In the genomic region with DNA sequence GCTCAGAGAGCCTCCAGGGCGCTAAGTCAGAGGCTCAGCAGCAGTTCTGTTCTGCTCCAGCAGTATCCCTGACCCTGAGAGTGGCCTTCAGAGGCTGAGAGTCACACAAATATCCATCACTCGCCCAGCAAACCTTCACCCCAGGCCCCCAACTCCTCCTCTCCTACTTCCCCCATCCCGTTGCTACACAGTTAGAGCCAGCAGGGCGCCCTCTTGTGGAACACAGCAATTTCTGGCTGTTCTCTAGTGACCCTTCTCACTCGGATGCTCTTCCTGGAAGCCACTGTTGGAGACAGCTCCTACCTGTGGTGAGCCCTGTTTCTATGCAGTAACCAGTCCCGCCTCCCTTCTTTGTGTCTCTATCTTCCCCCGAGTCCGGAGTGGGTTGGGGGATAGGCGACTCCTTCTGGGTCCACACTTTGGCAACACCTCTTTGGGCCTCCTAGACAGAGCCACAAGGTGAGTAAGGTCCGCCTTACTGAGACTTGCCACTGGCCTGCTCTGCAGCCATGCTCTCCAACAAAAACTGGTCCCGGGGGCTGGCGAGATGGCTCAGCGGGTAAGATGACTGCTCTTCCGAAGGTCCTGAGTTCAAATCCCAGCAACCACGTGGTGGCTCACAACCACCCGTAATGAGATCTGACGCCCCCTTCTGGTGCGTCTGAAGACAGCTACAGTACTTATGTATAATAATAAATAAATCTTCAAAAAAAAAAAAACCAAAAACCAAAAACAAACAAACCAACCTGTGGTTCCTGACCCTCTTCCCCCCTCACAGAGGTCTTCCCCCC, we compare ENCODE assay signal across 8 mouse cellular contexts. TPM values are rescaled to one million over a fixed set of nuclear protein-coding genes. Genes with fewer than 3 reads are reported as not detected.
DNase-seq lines count a peak whose midpoint lies in the region; ATAC-seq and TF ChIP-seq lines count a peak whose summit lies in the region.

No protein-coding gene starts in this region.

- H3K27ac ChIP-seq in heart, embryonic 13.5 days (replicated peaks) = peak overlapping the region; percentile 100
- H3K27ac ChIP-seq in kidney, postnatal 0 days = peak overlapping the region; percentile 97; the same call in 1 of the 2 replicates
- H3K27ac ChIP-seq in liver, embryonic 15.5 days (replicated peaks) = peak overlapping the region; percentile 88
- H3K27ac ChIP-seq in neural tube, embryonic 11.5 days (ENCODE audit: low read depth, low read length) = peak overlapping the region; percentile 47
- peak overlapping the region; percentile 18 for H3K27ac ChIP-seq in testis, adult 2 months (ENCODE audit: control insufficient read depth, insufficient read depth, low read depth, low read length)

- TF ChIP-seq POLR2A in testis, adult 2 months (IDR thresholded peaks at IDR 0.05; ENCODE audit: control insufficient read depth, low read depth, low read length) = no peak

- peaks cover 22% of the 10 kb centered on the region for H3K36me3 ChIP-seq in heart, embryonic 13.5 days
- 0 out of 2 replicates have a peak, but pooled peaks cover 8% of the 10 kb centered on the region for H3K36me3 ChIP-seq in kidney, postnatal 0 days (ENCODE audit: insufficient read depth, low read length)
- H3K36me3 ChIP-seq in liver, embryonic 15.5 days (replicated peaks) = 0 out of 2 replicates have a peak, but pooled peaks cover 9% of the 10 kb centered on the region
- H3K36me3 ChIP-seq in neural tube, embryonic 11.5 days (ENCODE audit: control insufficient read depth, insufficient read depth, low read length) = peaks cover 7% of the 10 kb centered on the region
- no peaks in the 10 kb centered on the region for H3K36me3 ChIP-seq in testis, adult 2 months (ENCODE audit: control insufficient read depth, insufficient read depth, low read length)

- peak; percentile 91 for TF ChIP-seq CTCF in kidney, postnatal 0 days (IDR thresholded peaks at IDR 0.05; ENCODE audit: low read depth)
- TF ChIP-seq CTCF in testis, adult 2 months (IDR thresholded peaks at IDR 0.05; ENCODE audit: control insufficient read depth, insufficient read depth, insufficient replicate concordance, low read depth, low read length) = peak; percentile 69; the same call in 1 of the 2 replicates

- DNase-seq in brain, adult 2 months (ENCODE audit: low read depth, low spot score) = peak; percentile 92
- peak; percentile 95 for DNase-seq in kidney, postnatal 0 days (ENCODE audit: low spot score)
- DNase-seq in neural tube, embryonic 11.5 days (ENCODE audit: low spot score) = peak; percentile 87

- H3K4me3 ChIP-seq in heart, embryonic 13.5 days = peak overlapping the region; percentile 99
- H3K4me3 ChIP-seq in kidney, postnatal 0 days (replicated peaks; ENCODE audit: low read depth, low read length) = 0 out of 2 replicates have a peak overlapping the region, but pooled peaks have one; percentile 96
- peak overlapping the region; percentile 83 for H3K4me3 ChIP-seq in liver, embryonic 15.5 days (replicated peaks)
- peak overlapping the region; percentile 97 for H3K4me3 ChIP-seq in neural tube, embryonic 11.5 days (ENCODE audit: low read depth, low read length)
- H3K4me3 ChIP-seq in testis, adult 2 months (ENCODE audit: control insufficient read depth, low read depth, low read length) = peak overlapping the region; percentile 78

- H3K4me2 ChIP-seq in heart, embryonic 13.5 days = peak overlapping the region; percentile 94
- peak overlapping the region; percentile 79 for H3K4me2 ChIP-seq in kidney, postnatal 0 days (ENCODE audit: low read length)
- peak overlapping the region; percentile 96 for H3K4me2 ChIP-seq in liver, embryonic 15.5 days
- H3K4me2 ChIP-seq in neural tube, embryonic 11.5 days (ENCODE audit: low read depth) = peak overlapping the region; percentile 96

- 15% methylated on average over 18 of the region's 18 CpGs for WGBS in heart, embryonic 13.5 days
- WGBS in kidney, postnatal 0 days = 18% methylated on average over 18 of the region's 18 CpGs
- WGBS in liver, embryonic 15.5 days (ENCODE audit: insufficient replicate concordance) = 14% methylated on average over 18 of the region's 18 CpGs
- 16% methylated on average over 18 of the region's 18 CpGs for WGBS in neural tube, embryonic 11.5 days

- H3K9me3 ChIP-seq in heart, embryonic 13.5 days = no peaks in the 10 kb centered on the region
- H3K9me3 ChIP-seq in kidney, postnatal 0 days (replicated peaks; ENCODE audit: low read length) = no peaks in the 10 kb centered on the region
- no peaks in the 10 kb centered on the region for H3K9me3 ChIP-seq in liver, embryonic 15.5 days (replicated peaks)
- no peaks in the 10 kb centered on the region for H3K9me3 ChIP-seq in neural tube, embryonic 11.5 days (ENCODE audit: control insufficient read depth, low read length)

- peaks cover 66% of the 10 kb centered on the region for H3K4me1 ChIP-seq in heart, embryonic 13.5 days
- H3K4me1 ChIP-seq in kidney, postnatal 0 days (replicated peaks; ENCODE audit: insufficient read depth, low read length) = peaks cover 43% of the 10 kb centered on the region
- peaks cover 67% of the 10 kb centered on the region for H3K4me1 ChIP-seq in liver, embryonic 15.5 days (replicated peaks)
- H3K4me1 ChIP-seq in neural tube, embryonic 11.5 days (ENCODE audit: control insufficient read depth, insufficient read depth, low read length) = peaks cover 34% of the 10 kb centered on the region
- peaks cover 43% of the 10 kb centered on the region for H3K4me1 ChIP-seq in testis, adult 2 months (ENCODE audit: control insufficient read depth, insufficient read depth, low read length)

- ATAC-seq in CD4-positive, CD25-positive, alpha-beta regulatory T cell, adult 4 months = peak; percentile 70
- peak; percentile 59 for ATAC-seq in erythroblast, adult 5-6 weeks (replicated peaks; ENCODE audit: low FRiP score, poor library complexity, severe bottlenecking)
- no peak for ATAC-seq in heart, embryonic 13.5 days (ENCODE audit: extremely low read depth, insufficient number of reproducible peaks, low FRiP score, low TSS enrichment)
- ATAC-seq in kidney, postnatal 0 days (replicated peaks; ENCODE audit: low FRiP score, low read depth) = peak; percentile 34
- peak; percentile 27; the same call in 1 of the 2 replicates for ATAC-seq in liver, embryonic 15.5 days (ENCODE audit: insufficient read depth)
- peak; percentile 8; the same call in 1 of the 2 replicates for ATAC-seq in neural tube, embryonic 11.5 days (ENCODE audit: insufficient read depth, low FRiP score, low TSS enrichment)

- peak overlapping the region; percentile 100 for H3K9ac ChIP-seq in heart, embryonic 13.5 days
- no peak overlapping the region for H3K9ac ChIP-seq in kidney, postnatal 0 days (ENCODE audit: low read depth, low read length)
- peak overlapping the region; percentile 83 for H3K9ac ChIP-seq in liver, embryonic 15.5 days
- peak overlapping the region; percentile 99 for H3K9ac ChIP-seq in neural tube, embryonic 11.5 days (ENCODE audit: low read length)

- peaks cover 21% of the 10 kb centered on the region for H3K27me3 ChIP-seq in heart, embryonic 13.5 days (replicated peaks)
- H3K27me3 ChIP-seq in kidney, postnatal 0 days (ENCODE audit: insufficient read depth, low read length) = 0 out of 2 replicates have a peak, but pooled peaks cover 7% of the 10 kb centered on the region
- H3K27me3 ChIP-seq in liver, embryonic 15.5 days = peaks cover 53% of the 10 kb centered on the region
- peaks cover 15% of the 10 kb centered on the region for H3K27me3 ChIP-seq in neural tube, embryonic 11.5 days (ENCODE audit: control insufficient read depth, insufficient read depth, low read length)
- no peaks in the 10 kb centered on the region for H3K27me3 ChIP-seq in testis, adult 2 months (ENCODE audit: control insufficient read depth, insufficient read depth, low read length)

RNA-seq across cellular contexts. Expression of gene Akt1, which starts 0.8 kb away (rescaled TPM):
- polyA plus RNA-seq in CD4-positive, CD25-positive, alpha-beta regulatory T cell, adult 4 months (2017; shearing (Covaris generic)) = 10 to 100 TPM; 14.6 to 18.4 TPM
- total RNA-seq in erythroblast, adult 5-6 weeks (2015; ENCODE audit: low replicate concordance) = 20.9 and 30.7 TPM in 2 replicates
- 25.1 and 26.3 TPM in 2 replicates for total RNA-seq in erythroblast, adult 5-6 weeks (2017; ENCODE audit: low replicate concordance)
- 59.2 and 66.6 TPM in 2 replicates for polyA plus RNA-seq in heart, embryonic 13.5 days (2015; fragmentation: Nextera tagmentation; extraction: Ambion mirVana)
- 72.5 and 114 TPM in 2 replicates for polyA plus RNA-seq in kidney, postnatal 0 days (2015; fragmentation: Nextera tagmentation; extraction: Ambion mirVana)
- polyA plus RNA-seq in liver, embryonic 15.5 days (2015; fragmentation: Nextera tagmentation; extraction: Ambion mirVana) = 28.4 and 36.9 TPM in 2 replicates
- polyA plus RNA-seq in neural tube, embryonic 11.5 days (2014; fragmentation: Nextera tagmentation; extraction: Ambion mirVana) = 124 and 126 TPM in 2 replicates
- polyA plus RNA-seq in testis, adult 2 months (2012; rRNA removed) = 28.3 and 29.1 TPM in 2 replicates

RNA-seq across cellular contexts. Expression of gene Zbtb42, which starts 3.2 kb away (rescaled TPM):
- polyA plus RNA-seq in CD4-positive, CD25-positive, alpha-beta regulatory T cell, adult 4 months (2017; shearing (Covaris generic)) = 1 to 10 TPM; 2.8 to 2.9 TPM
- total RNA-seq in erythroblast, adult 5-6 weeks (2015; ENCODE audit: low replicate concordance) = 2.3 TPM in 1 of 2 replicates, not detected in the other
- 0.42 and 1.2 TPM in 2 replicates for total RNA-seq in erythroblast, adult 5-6 weeks (2017; ENCODE audit: low replicate concordance)
- polyA plus RNA-seq in heart, embryonic 13.5 days (2015; fragmentation: Nextera tagmentation; extraction: Ambion mirVana) = 5.8 and 6.2 TPM in 2 replicates
- 5.9 and 6.7 TPM in 2 replicates for polyA plus RNA-seq in kidney, postnatal 0 days (2015; fragmentation: Nextera tagmentation; extraction: Ambion mirVana)
- polyA plus RNA-seq in liver, embryonic 15.5 days (2015; fragmentation: Nextera tagmentation; extraction: Ambion mirVana) = 1.0 and 1.2 TPM in 2 replicates
- polyA plus RNA-seq in neural tube, embryonic 11.5 days (2014; fragmentation: Nextera tagmentation; extraction: Ambion mirVana) = 4.4 and 6.7 TPM in 2 replicates
- polyA plus RNA-seq in testis, adult 2 months (2012; rRNA removed) = 49.9 and 55.5 TPM in 2 replicates

RNA-seq across cellular contexts. Expression of gene Siva1, which starts 31.0 kb away (rescaled TPM):
- polyA plus RNA-seq in CD4-positive, CD25-positive, alpha-beta regulatory T cell, adult 4 months (2017; shearing (Covaris generic)) = 10 to 100 TPM; 30.9 to 37.1 TPM
- total RNA-seq in erythroblast, adult 5-6 weeks (2015; ENCODE audit: low replicate concordance) = 45.0 and 45.4 TPM in 2 replicates
- 65.9 and 114 TPM in 2 replicates for total RNA-seq in erythroblast, adult 5-6 weeks (2017; ENCODE audit: low replicate concordance)
- polyA plus RNA-seq in heart, embryonic 13.5 days (2015; fragmentation: Nextera tagmentation; extraction: Ambion mirVana) = 129 and 149 TPM in 2 replicates
- polyA plus RNA-seq in kidney, postnatal 0 days (2015; fragmentation: Nextera tagmentation; extraction: Ambion mirVana) = 202 and 209 TPM in 2 replicates
- 106 and 114 TPM in 2 replicates for polyA plus RNA-seq in liver, embryonic 15.5 days (2015; fragmentation: Nextera tagmentation; extraction: Ambion mirVana)
- 217 and 219 TPM in 2 replicates for polyA plus RNA-seq in neural tube, embryonic 11.5 days (2014; fragmentation: Nextera tagmentation; extraction: Ambion mirVana)
- 36.0 and 41.7 TPM in 2 replicates for polyA plus RNA-seq in testis, adult 2 months (2012; rRNA removed)

RNA-seq across cellular contexts. Expression of gene Cep170b, which starts 44.8 kb away (rescaled TPM):
- polyA plus RNA-seq in CD4-positive, CD25-positive, alpha-beta regulatory T cell, adult 4 months (2017; shearing (Covaris generic)) = 1 to 10 TPM; 2.4 to 4.9 TPM
- not detected in 2 replicates for total RNA-seq in erythroblast, adult 5-6 weeks (2015; ENCODE audit: low replicate concordance)
- 0.51 TPM in 1 of 2 replicates, not detected in the other for total RNA-seq in erythroblast, adult 5-6 weeks (2017; ENCODE audit: low replicate concordance)
- polyA plus RNA-seq in heart, embryonic 13.5 days (2015; fragmentation: Nextera tagmentation; extraction: Ambion mirVana) = 4.0 and 4.3 TPM in 2 replicates
- 13.6 and 13.9 TPM in 2 replicates for polyA plus RNA-seq in kidney, postnatal 0 days (2015; fragmentation: Nextera tagmentation; extraction: Ambion mirVana)
- polyA plus RNA-seq in liver, embryonic 15.5 days (2015; fragmentation: Nextera tagmentation; extraction: Ambion mirVana) = 3.9 and 5.2 TPM in 2 replicates
- polyA plus RNA-seq in neural tube, embryonic 11.5 days (2014; fragmentation: Nextera tagmentation; extraction: Ambion mirVana) = 10.2 and 10.7 TPM in 2 replicates
- 27.4 and 28.8 TPM in 2 replicates for polyA plus RNA-seq in testis, adult 2 months (2012; rRNA removed)

RNA-seq across cellular contexts. Expression of gene Adssl1, which starts 55.6 kb away (rescaled TPM):
- 1 to 10 TPM; 2.0 to 2.3 TPM for polyA plus RNA-seq in CD4-positive, CD25-positive, alpha-beta regulatory T cell, adult 4 months (2017; shearing (Covaris generic))
- total RNA-seq in erythroblast, adult 5-6 weeks (2015; ENCODE audit: low replicate concordance) = 20.5 and 32.3 TPM in 2 replicates
- total RNA-seq in erythroblast, adult 5-6 weeks (2017; ENCODE audit: low replicate concordance) = 23.8 and 24.4 TPM in 2 replicates
- 69.3 and 83.9 TPM in 2 replicates for polyA plus RNA-seq in heart, embryonic 13.5 days (2015; fragmentation: Nextera tagmentation; extraction: Ambion mirVana)
- polyA plus RNA-seq in kidney, postnatal 0 days (2015; fragmentation: Nextera tagmentation; extraction: Ambion mirVana) = 13.4 and 14.5 TPM in 2 replicates
- 13.4 TPM in 2 replicates for polyA plus RNA-seq in liver, embryonic 15.5 days (2015; fragmentation: Nextera tagmentation; extraction: Ambion mirVana)
- polyA plus RNA-seq in neural tube, embryonic 11.5 days (2014; fragmentation: Nextera tagmentation; extraction: Ambion mirVana) = 4.6 and 4.7 TPM in 2 replicates
- 7.9 and 8.9 TPM in 2 replicates for polyA plus RNA-seq in testis, adult 2 months (2012; rRNA removed)

Comparison
In these comparisons a context has a peak if more than half of its experiments do, and no peak if none do; other contexts are left out.
1. H3K27ac ChIP-seq: peak in every context shown above with its lines; median percentile 100 in heart, embryonic 13.5 days; 97 in kidney, postnatal 0 days; 88 in liver, embryonic 15.5 days; 47 in neural tube, embryonic 11.5 days; 18 in testis, adult 2 months.